Mouse (Mus musculus): ENCODE results near the gene Col4a4. TPM values are rescaled to one million over a fixed set of nuclear protein-coding genes. Genes with fewer than 3 reads are reported as not detected.

Col4a4 gene
- polyA plus RNA-seq, 1 experiment from 2014 or later = 43.2 TPM

DNA sequence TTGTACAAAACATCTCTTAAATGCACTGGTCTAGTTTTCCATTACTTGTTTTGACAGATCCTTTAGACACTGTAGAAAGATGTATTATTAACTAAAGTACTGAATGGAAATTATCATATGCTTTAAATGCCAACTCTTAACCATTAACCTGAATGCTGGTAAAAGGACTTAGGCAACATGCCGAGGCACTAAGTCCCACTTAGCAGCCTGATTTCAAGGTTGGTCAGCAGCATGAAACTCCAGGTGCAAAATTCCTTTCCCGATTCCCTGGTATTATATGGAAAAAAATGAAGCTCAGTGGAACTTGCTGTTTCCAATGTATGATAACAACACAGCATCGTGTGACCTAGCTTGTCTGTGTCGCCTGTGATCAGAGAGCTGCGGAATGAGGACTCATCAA lies 31.9 kb upstream of the Col4a4 start:
- POLR2A ChIA-PET = interaction anchor here (1.9 kb wide), 1 partner anchor 19 kb away, joined by 6 read pairs; no protein-coding TSS in a partner anchor
- peak; percentile 89 for DNase-seq (ENCODE audit: low read depth, low spot score)
- no peak for TF ChIP-seq CTCF (IDR thresholded peaks at IDR 0.05)
- no peaks in the 10 kb centered on the region for H3K27me3 ChIP-seq
- ATAC-seq = peak; percentile 65
- CTCF ChIA-PET = interaction anchor here (1.0 to 2.1 kb wide), 7 partner anchors 10 to 46 kb away, joined by 3 to 11 read pairs (median 4); no protein-coding TSS in a partner anchor
- in situ Hi-C loops (cut with MboI; ENCODE audit: low pct_unique_long_range_greater_than_20kb) = no loop called here

DNA sequence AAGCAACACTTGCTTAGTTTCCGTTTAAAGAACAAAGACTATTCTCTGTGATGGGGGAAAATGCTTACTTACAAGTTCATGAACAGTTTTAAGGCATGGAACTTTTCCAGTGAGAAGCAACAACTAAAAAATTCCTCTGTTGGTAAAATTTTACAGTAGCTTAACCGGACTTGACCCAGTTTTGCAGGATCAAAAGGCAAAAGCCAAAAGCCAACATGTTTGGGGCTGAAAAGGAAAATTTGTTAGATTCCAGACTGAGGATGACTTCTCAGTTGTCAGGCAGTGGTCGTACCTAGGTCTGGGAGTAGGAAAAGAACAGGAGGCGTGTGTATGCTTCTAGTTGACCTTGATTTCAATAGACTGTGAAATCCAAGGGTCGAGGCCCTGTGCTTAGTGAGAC lies 31.4 kb upstream of the Col4a4 start:
- in situ Hi-C loops (cut with MboI; ENCODE audit: low pct_unique_long_range_greater_than_20kb) = no loop called here
- no peak for DNase-seq (ENCODE audit: low read depth, low spot score)
- no peak for TF ChIP-seq CTCF (IDR thresholded peaks at IDR 0.05)
- no peaks in the 10 kb centered on the region for H3K27me3 ChIP-seq
- ChIA-PET CTCF (interaction anchor here (0.9 to 2.1 kb wide), 8 partner anchors 9 to 46 kb away, joined by 3 to 11 read pairs (median 4); partner anchors contain the start of genes Col4a3 and Col4a4), POLR2A (interaction anchor here (1.9 kb wide), 1 partner anchor 18 kb away, joined by 6 read pairs; no protein-coding TSS in a partner anchor)
- peak; percentile 23 for ATAC-seq

DNA sequence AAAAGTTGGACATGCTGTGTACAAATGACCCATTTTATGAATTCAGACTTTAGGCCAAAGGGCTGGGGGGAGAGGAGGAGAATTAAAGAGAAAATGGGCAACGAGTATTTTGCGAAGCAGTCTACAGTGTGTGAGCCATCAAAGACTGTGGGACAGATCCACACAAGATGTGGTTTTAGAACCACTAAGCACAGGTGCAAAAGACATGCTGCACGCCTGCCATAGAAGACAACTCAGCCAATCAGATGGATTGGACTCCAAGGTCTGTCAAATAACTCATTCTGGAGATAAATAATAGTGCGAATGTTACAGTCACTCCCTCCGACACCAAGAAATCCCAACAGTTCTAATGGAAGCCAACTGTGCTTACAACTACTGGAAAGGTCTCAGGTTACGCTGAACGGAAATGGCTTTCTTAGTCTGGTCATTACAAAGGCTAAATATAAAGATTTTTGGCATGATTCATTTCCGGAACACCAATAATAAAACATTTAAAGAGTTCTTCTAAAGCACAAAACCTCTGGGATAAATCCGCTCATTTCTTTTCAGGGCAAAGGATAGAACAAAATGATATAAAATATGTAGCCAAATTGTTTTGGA lies 25.5 kb upstream of the Col4a4 start:
- no peak for TF ChIP-seq CTCF (IDR thresholded peaks at IDR 0.05)
- no peaks in the 10 kb centered on the region for H3K27me3 ChIP-seq
- in situ Hi-C loops (cut with MboI; ENCODE audit: low pct_unique_long_range_greater_than_20kb) = no loop called here
- POLR2A ChIA-PET = no interaction called here
- DNase-seq (ENCODE audit: low read depth, low spot score) (no peak), ATAC-seq (no peak)
- CTCF ChIA-PET = interaction anchor here (1.6 kb wide), 1 partner anchor 8 kb away, joined by 4 read pairs; no protein-coding TSS in a partner anchor

DNA sequence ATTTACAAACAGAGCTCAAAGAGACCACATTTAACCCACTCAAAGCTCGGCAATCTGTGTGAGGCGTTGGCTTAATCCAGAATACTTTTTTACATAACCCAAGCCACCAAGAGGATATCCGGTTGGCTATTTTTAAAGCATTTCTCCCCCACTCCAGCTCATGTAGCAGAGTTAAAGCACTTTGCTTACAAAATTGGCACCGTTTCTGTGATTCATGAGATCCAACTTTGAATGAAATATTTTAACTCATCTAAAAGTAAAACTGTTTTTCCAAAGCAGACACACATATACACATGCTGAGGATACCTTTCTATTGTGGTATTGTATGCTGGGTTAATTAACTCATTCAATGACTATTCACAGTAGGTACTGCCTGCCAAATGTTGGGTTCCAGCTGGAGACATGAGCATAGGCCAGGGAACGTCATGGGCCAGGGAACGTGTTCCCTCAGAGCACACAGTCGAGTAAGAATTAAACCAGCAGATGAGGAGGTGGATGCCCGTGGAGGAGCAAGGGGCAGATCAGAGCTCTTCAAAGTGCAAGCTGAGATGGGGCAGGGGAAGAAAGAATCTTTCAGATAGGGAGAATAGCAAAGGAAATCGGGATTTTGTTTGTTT lies 22.1 kb upstream of the Col4a4 start:
- POLR2A ChIA-PET = interaction anchor here (1.2 kb wide), 1 partner anchor 26 kb away, joined by 3 read pairs; no protein-coding TSS in a partner anchor
- no peaks in the 10 kb centered on the region for H3K27me3 ChIP-seq
- CTCF ChIA-PET = interaction anchor here (1.1 to 2.1 kb wide), 4 partner anchors 7 to 30 kb away, joined by 3 to 7 read pairs (median 4); no protein-coding TSS in a partner anchor
- in situ Hi-C loops (cut with MboI; ENCODE audit: low pct_unique_long_range_greater_than_20kb) = no loop called here
- TF ChIP-seq CTCF (IDR thresholded peaks at IDR 0.05) = no peak
- DNase-seq (ENCODE audit: low read depth, low spot score) (no peak), ATAC-seq (no peak)

- ChIA-PET CTCF (interaction anchor here (1.3 kb wide), 2 partner anchors 9 to 10 kb away, joined by 3 read pairs; no protein-coding TSS in a partner anchor), POLR2A (interaction anchor here (0.7 kb wide), 1 partner anchor 18 kb away, joined by 3 read pairs; no protein-coding TSS in a partner anchor)
- TF ChIP-seq CTCF (IDR thresholded peaks at IDR 0.05) = no peak
- ATAC-seq = peak; percentile 26
- in situ Hi-C loops (cut with MboI; ENCODE audit: low pct_unique_long_range_greater_than_20kb) = no loop called here
- no peaks in the 10 kb centered on the region for H3K27me3 ChIP-seq
- DNase-seq (ENCODE audit: low read depth, low spot score) = no peak
Measured at GRCm38 (mm10) chr1:82605856-82606255, 19.2 kb upstream of the Col4a4 start.

DNA sequence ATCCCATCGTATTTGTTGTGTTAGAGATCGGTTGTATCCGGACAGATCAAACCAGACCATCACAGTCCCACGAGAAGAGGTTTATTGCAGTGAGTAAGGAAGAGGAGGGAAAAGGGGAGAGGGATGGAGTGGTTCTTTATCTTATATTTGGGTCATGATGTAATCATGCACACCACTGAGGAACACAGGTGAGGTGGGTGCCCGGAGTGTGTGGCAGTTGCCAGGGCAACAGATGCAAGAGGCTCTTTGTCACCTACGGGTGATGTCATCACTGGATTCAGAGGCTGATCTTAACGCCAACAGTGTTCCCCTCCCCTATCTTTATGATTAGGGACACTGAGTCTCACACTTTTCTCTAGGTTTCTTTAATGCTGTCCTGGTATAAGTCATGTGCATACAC lies 18.7 kb upstream of the Col4a4 start:
- TF ChIP-seq CTCF (IDR thresholded peaks at IDR 0.05) = no peak
- DNase-seq (ENCODE audit: low read depth, low spot score) = no peak
- ChIA-PET POLR2A (interaction anchor here (0.7 kb wide), 1 partner anchor 18 kb away, joined by 3 read pairs; no protein-coding TSS in a partner anchor), CTCF (interaction anchor here (1.3 kb wide), 2 partner anchors 9 to 10 kb away, joined by 3 read pairs; no protein-coding TSS in a partner anchor)
- ATAC-seq = no peak
- in situ Hi-C loops (cut with MboI; ENCODE audit: low pct_unique_long_range_greater_than_20kb) = no loop called here
- H3K27me3 ChIP-seq = no peaks in the 10 kb centered on the region

- ATAC-seq (no peak), DNase-seq (ENCODE audit: low read depth, low spot score) (no peak)
- ChIA-PET CTCF (interaction anchor here (1.0 to 1.7 kb wide), 7 partner anchors 10 to 25 kb away, joined by 3 to 6 read pairs (median 4); no protein-coding TSS in a partner anchor), POLR2A (no interaction called here)
- H3K27me3 ChIP-seq = no peaks in the 10 kb centered on the region
- no peak for TF ChIP-seq CTCF (IDR thresholded peaks at IDR 0.05)
- in situ Hi-C loops (cut with MboI; ENCODE audit: low pct_unique_long_range_greater_than_20kb) = no loop called here
Measured at GRCm38 (mm10) chr1:82603198-82603950, 16.7 kb upstream of the Col4a4 start.

DNA sequence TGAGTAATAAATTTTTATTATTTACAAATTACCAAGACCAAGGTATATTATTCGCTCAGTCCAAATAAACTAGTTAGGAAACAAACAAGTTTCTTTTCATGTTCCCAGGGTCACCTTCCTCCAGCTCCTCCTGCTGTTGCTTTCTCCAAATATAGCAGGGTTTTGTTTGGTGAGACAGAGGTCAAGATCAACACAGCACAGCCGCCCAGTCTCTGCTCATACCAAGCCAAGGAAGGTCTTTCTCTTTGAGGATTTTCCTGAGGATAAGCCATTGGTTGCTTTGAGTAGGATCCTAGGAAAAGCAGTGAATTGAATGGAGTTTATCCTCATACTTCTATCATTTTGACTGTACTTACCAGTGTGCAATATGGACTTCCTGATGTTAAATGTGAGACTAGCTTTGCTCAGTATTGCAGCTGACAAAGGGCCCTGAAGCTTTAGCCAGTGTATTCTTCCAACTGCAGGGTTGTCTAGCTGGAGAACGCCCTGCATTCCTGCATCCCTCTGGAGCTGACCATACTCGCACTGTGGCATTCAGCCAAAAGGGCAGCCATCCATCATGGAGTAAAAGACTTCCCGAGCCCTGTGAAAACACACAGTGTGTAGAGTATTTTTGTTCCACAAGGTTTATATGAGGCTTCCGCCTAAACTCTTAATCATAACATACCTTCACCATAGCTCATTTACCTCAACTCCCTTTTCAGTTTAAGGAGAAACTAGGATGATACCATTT lies 10.4 kb upstream of the Col4a4 start:
- ATAC-seq (peak; percentile 91), DNase-seq (ENCODE audit: low read depth, low spot score) (peak; percentile 92)
- in situ Hi-C loops (cut with MboI; ENCODE audit: low pct_unique_long_range_greater_than_20kb) = no loop called here

GRCm38 (mm10) chr1:82590266-82590665 lies 3.6 kb upstream of the Col4a4 start:
- DNase-seq (ENCODE audit: low read depth, low spot score) (no peak), ATAC-seq (no peak)
- ChIA-PET CTCF (interaction anchor here (0.9 to 1.4 kb wide), 2 partner anchors 29 to 51 kb away, joined by 3 read pairs; no protein-coding TSS in a partner anchor), POLR2A (interaction anchor here (1.3 kb wide), 1 partner anchor 18 kb away, joined by 4 read pairs; no protein-coding TSS in a partner anchor)
- TF ChIP-seq CTCF (IDR thresholded peaks at IDR 0.05) = no peak
- in situ Hi-C loops (cut with MboI; ENCODE audit: low pct_unique_long_range_greater_than_20kb) = no loop called here
- H3K27me3 ChIP-seq = no peaks in the 10 kb centered on the region

More for the DNA sequence above, 10.4 kb upstream of the Col4a4 start:
- POLR2A ChIA-PET = interaction anchor here (0.5 to 0.6 kb wide), 2 partner anchors 11 to 37 kb away, joined by 3 to 6 read pairs; partner anchors contain the start of genes Col4a3 and Col4a4
- H3K27me3 ChIP-seq = no peaks in the 10 kb centered on the region
- TF ChIP-seq CTCF (IDR thresholded peaks at IDR 0.05) = no peak
- CTCF ChIA-PET = interaction anchor here (0.7 to 2.2 kb wide), 7 partner anchors 9 to 45 kb away, joined by 3 to 6 read pairs (median 5); no protein-coding TSS in a partner anchor

Measured in Patski (cell line).